Mouse (Mus musculus) embryonic facial prominence, embryonic 11.5 days (tissue): Measurements from ENCODE around the gene Sema5a. TPM values are rescaled to one million over a fixed set of nuclear protein-coding genes. Genes with fewer than 3 reads are reported as not detected.
A peak's percentile ranks its signal among the peaks of the same experiment; 100 is the strongest.

Experiments
- ATAC-seq: fragments of 200-750 bp; cut with Nextera tagmentation; replicated peaks from 2 replicates; pipeline ENCODE4 v1.8.0; 2017; ENCODE audit warnings: low read depth; ENCODE audit not compliant: insufficient number of reproducible peaks, low FRiP score, low TSS enrichment
- DNase-seq: peaks from one replicate; pipeline ENCODE4 v3.0.0-alpha.2; 2015; ENCODE audit warnings: low spot score
- H3K27ac ChIP-seq: fragments of 300-500 bp; sonication (generic); replicated peaks from 2 replicates; pipeline ENCODE4 v1.5.1; 2014; ENCODE audit warnings: mild to moderate bottlenecking, low read depth, low read length, control low read depth
- H3K27me3 ChIP-seq: fragments of 300-500 bp; sonication (generic); 2 replicates; pipeline ENCODE4 v1.6.1; 2014; ENCODE audit warnings: mild to moderate bottlenecking, low read length, moderate library complexity, mixed read lengths; ENCODE audit not compliant: control insufficient read depth, insufficient read depth
- H3K36me3 ChIP-seq: fragments of 300-500 bp; sonication (generic); replicated peaks from 2 replicates; pipeline ENCODE4 v1.6.1; 2014; ENCODE audit warnings: low read depth, mild to moderate bottlenecking, low read length, moderate library complexity, mixed read lengths; ENCODE audit not compliant: control insufficient read depth, insufficient read depth
- H3K4me1 ChIP-seq: fragments of 300-500 bp; sonication (generic); 2 replicates; pipeline ENCODE4 v1.6.1; 2014; ENCODE audit warnings: low read length, mixed read lengths; ENCODE audit not compliant: control insufficient read depth, insufficient read depth
- H3K4me2 ChIP-seq: fragments of 300-500 bp; sonication (generic); 2 replicates; pipeline ENCODE4 v1.6.1; 2014; ENCODE audit warnings: low read depth, mild to moderate bottlenecking, control low read depth, low read length, moderate library complexity
- H3K4me3 ChIP-seq: fragments of 300-500 bp; sonication (generic); 2 replicates; pipeline ENCODE4 v1.5.1; 2014; ENCODE audit warnings: low read depth, low read length, control low read depth
- H3K9ac ChIP-seq: fragments of 300-500 bp; sonication (generic); replicated peaks from 2 replicates; pipeline ENCODE4 v1.6.1; 2014; ENCODE audit warnings: mild to moderate bottlenecking, control low read depth, low read length
- H3K9me3 ChIP-seq: fragments of 300-500 bp; sonication (generic); replicated peaks from 2 replicates; pipeline ENCODE4 v1.6.1; 2016; ENCODE audit warnings: mild to moderate bottlenecking, low read length, inconsistent platforms, mixed read lengths; ENCODE audit not compliant: control insufficient read depth
- WGBS: fragments of 180-500 bp; shearing (Covaris S2); extraction: QIAGEN DNeasy Blood & Tissue Kit; methylation state at CpG from one replicate; pipeline ENCODE4 v1.1.7; 2014; 5-methylcytosine and 5-hydroxymethylcytosine counted together
- polyA plus RNA-seq: library from polyadenylated mRNA; unstranded; fragments of >200 nt; fragmentation: Nextera tagmentation; extraction: Ambion mirVana; gene quantifications from 2 replicates; pipeline ENCODE4 v1.2.1, GENCODE M21; 2014

Sema5a gene
- polyA plus RNA-seq, 1 experiment from 2014 or later = 20.2 TPM

GRCm38 (mm10) chr15:32633713-32634112, 389.1 kb downstream of the Sema5a start:
- Histone ChIP-seq H3K9ac (no peak overlapping the region), H3K4me2 (no peak overlapping the region), H3K36me3 (no peaks in the 10 kb centered on the region), H3K4me1 (no peaks in the 10 kb centered on the region), H3K9me3 (no peaks in the 10 kb centered on the region), H3K4me3 (no peak overlapping the region), H3K27ac (no peak overlapping the region), H3K27me3 (no peaks in the 10 kb centered on the region)
- ATAC-seq (no peak), DNase-seq (no peak)
- 93% methylated on average over 8 of the region's 8 CpGs for WGBS

- ATAC-seq (no peak), DNase-seq (no peak)
- H3K4me3 ChIP-seq = no peak overlapping the region
- H3K36me3 ChIP-seq = no peaks in the 10 kb centered on the region
- H3K27me3 ChIP-seq = no peaks in the 10 kb centered on the region
- no peak overlapping the region for H3K4me2 ChIP-seq
- no peaks in the 10 kb centered on the region for H3K4me1 ChIP-seq
- no peak overlapping the region for H3K27ac ChIP-seq
- 80% methylated on average over 3 of the region's 3 CpGs for WGBS
- no peaks in the 10 kb centered on the region for H3K9me3 ChIP-seq
- no peak overlapping the region for H3K9ac ChIP-seq
Observed at GRCm38 (mm10) chr15:32637879-32638278, 393.3 kb downstream of the Sema5a start.

DNA sequence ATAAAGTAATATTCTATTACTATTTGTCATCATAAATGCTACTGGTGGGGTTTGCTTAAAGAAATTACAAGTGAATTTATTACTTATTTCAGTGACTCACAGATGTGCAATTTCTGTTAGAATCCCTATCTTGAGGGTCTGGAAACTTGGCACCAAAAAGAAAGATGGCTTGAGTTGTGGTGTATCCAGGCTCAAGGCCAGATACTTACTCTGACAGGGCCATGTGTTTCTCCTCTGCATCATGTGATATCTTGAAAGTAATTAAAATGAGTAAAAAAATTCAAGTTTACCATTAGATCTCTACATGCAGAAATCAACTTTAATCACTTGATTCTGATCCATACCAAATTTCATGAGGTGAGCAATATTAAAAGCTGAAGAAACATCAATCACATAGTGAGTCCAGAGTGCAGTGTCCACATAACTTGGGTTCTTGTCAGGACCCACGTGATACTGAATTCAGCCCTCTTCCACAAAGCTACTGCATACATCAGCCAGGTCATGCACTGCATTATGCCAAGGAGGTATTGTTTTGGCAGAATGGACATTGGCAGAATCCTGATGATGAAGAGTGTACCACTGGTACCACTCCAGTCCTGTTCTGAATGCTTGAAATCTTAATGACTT, 402.6 kb downstream of the Sema5a start:
- DNase-seq (no peak), ATAC-seq (no peak)
- Histone ChIP-seq H3K9me3 (no peaks in the 10 kb centered on the region), H3K4me1 (no peaks in the 10 kb centered on the region), H3K9ac (no peak overlapping the region), H3K27me3 (no peaks in the 10 kb centered on the region), H3K4me2 (no peak overlapping the region), H3K4me3 (no peak overlapping the region), H3K27ac (no peak overlapping the region), H3K36me3 (no peaks in the 10 kb centered on the region)
- 79% methylated on average over 1 of the region's 1 CpGs for WGBS

GRCm38 (mm10) chr15:32654046-32654445, 409.4 kb downstream of the Sema5a start:
- Histone ChIP-seq H3K4me1 (no peaks in the 10 kb centered on the region), H3K27me3 (no peaks in the 10 kb centered on the region), H3K27ac (no peak overlapping the region), H3K36me3 (no peaks in the 10 kb centered on the region), H3K9ac (no peak overlapping the region), H3K4me2 (no peak overlapping the region), H3K9me3 (no peaks in the 10 kb centered on the region), H3K4me3 (no peak overlapping the region)
- 87% methylated on average over 3 of the region's 3 CpGs for WGBS
- no peak for DNase-seq
- ATAC-seq = no peak

DNA sequence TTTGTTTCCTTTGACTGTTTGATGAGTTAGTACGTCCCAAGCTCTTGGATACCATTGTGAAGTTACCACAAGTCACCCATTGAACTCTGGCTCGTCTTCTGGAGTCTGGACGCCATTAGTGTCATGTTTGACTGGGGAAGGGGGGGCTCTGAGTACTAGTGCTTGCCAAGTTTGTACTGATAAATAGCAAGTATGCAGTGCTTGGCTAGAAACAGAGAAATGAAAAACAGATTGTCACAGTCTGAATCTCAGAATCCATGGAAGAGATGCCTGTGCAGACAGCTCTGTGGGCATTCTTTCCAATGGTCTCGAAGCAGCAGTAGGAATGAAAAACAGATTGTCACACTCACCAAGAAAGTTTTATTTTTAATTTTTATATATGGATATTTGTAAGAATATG, 411.4 kb downstream of the Sema5a start:
- Histone ChIP-seq H3K4me3 (no peak overlapping the region), H3K27me3 (no peaks in the 10 kb centered on the region), H3K27ac (no peak overlapping the region), H3K36me3 (no peaks in the 10 kb centered on the region), H3K4me2 (no peak overlapping the region), H3K9me3 (no peaks in the 10 kb centered on the region), H3K9ac (no peak overlapping the region), H3K4me1 (no peaks in the 10 kb centered on the region)
- ATAC-seq (no peak), DNase-seq (peak; percentile 41)
- 56% methylated on average over 4 of the region's 4 CpGs for WGBS

DNA sequence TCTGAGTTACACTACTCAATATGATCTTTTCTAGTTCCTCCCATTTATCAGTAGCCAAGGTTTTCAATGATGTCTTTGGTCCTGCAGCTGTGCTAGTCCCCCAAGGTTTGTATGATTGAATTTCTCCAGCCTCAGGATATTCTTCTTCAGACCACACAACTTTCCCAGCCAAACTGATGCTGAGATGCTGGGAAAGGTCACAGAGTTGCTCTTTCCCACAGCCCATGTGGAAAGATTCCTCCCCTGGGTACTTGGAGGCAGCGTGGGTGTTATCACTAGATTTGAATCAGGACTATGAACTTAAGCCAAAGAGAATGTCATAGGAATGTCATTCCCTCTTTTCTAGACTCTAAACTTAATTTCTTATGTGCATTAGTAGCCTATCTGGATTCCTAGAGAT, 431.8 kb downstream of the Sema5a start:
- Histone ChIP-seq H3K9me3 (no peaks in the 10 kb centered on the region), H3K9ac (no peak overlapping the region), H3K4me1 (no peaks in the 10 kb centered on the region), H3K4me3 (no peak overlapping the region), H3K27me3 (no peaks in the 10 kb centered on the region), H3K4me2 (no peak overlapping the region), H3K36me3 (no peaks in the 10 kb centered on the region), H3K27ac (no peak overlapping the region)
- DNase-seq (no peak), ATAC-seq (no peak)
- WGBS = 81% methylated on average over 1 of the region's 1 CpGs

GRCm38 (mm10) chr15:32685152-32685551, 440.5 kb downstream of the Sema5a start:
- Histone ChIP-seq H3K4me2 (no peak overlapping the region), H3K9me3 (no peaks in the 10 kb centered on the region), H3K27ac (no peak overlapping the region), H3K9ac (no peak overlapping the region), H3K4me1 (no peaks in the 10 kb centered on the region), H3K27me3 (no peaks in the 10 kb centered on the region), H3K4me3 (no peak overlapping the region), H3K36me3 (no peaks in the 10 kb centered on the region)
- no peak for DNase-seq
- no peak for ATAC-seq
- 79% methylated on average over 4 of the region's 4 CpGs for WGBS

DNA sequence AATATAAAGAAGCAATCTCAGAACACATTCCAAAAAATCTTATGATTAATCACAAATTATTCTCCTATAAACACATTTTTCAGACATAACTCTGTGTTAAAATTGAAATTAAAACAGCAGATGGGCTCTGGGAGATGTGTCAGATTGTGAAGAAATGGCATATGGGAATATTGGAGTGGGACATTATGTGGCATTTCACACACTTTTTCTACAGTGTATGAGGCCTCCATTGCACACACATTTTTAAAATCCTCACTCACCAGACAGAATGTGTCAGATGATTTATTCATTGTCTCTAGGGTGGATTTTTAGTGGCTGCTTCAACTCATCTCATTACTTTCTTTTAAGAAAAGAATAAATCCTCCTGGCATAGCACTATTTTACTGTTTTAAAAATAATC, 446.4 kb downstream of the Sema5a start:
- H3K9ac ChIP-seq = no peak overlapping the region
- H3K4me1 ChIP-seq = no peaks in the 10 kb centered on the region
- H3K27me3 ChIP-seq = no peaks in the 10 kb centered on the region
- no peak overlapping the region for H3K4me2 ChIP-seq
- H3K27ac ChIP-seq = no peak overlapping the region
- no peaks in the 10 kb centered on the region for H3K36me3 ChIP-seq
- H3K4me3 ChIP-seq = no peak overlapping the region
- ATAC-seq = no peak
- no peak for DNase-seq
- no peaks in the 10 kb centered on the region for H3K9me3 ChIP-seq
